Mouse (Mus musculus): ENCODE data around the gene Cd40lg.

GRCm38 (mm10) chrX:57211876-57212275 is at the start of gene Cd40lg:
- TF ChIP-seq CTCF (IDR thresholded peaks at IDR 0.05; ENCODE audit: control insufficient read depth, insufficient read depth, low read length) = no peak
- no peak for TF ChIP-seq POLR2A (IDR thresholded peaks at IDR 0.05; ENCODE audit: borderline replicate concordance, control insufficient read depth, low read depth, low read length)

Measured in bone marrow, adult 2 months (tissue).